Mouse (Mus musculus) embryonic facial prominence, embryonic 10.5 days (tissue): ENCODE data around the gene Hdc. TPM values are rescaled to one million over a fixed set of nuclear protein-coding genes. Genes with fewer than 3 reads are reported as not detected.

ENCODE experiments used
- polyA plus RNA-seq: library from polyadenylated mRNA; unstranded; fragments of >200 nt; fragmentation: Nextera tagmentation; extraction: Ambion mirVana; gene quantifications from 2 replicates; pipeline ENCODE4 v1.2.1, GENCODE M21; 2016

The Hdc gene
- polyA plus RNA-seq, 1 experiment from 2014 or later, result 0.95 TPM

Other genes with a start within 250 kb of the Hdc start
- gene Atp8b4, start 118.6 kb downstream of the Hdc start, polyA plus RNA-seq, result 0.52 and 1.3 TPM in 2 replicates
- gene Slc27a2, start 66.9 kb downstream of the Hdc start, polyA plus RNA-seq, result 1.5 and 3.8 TPM in 2 replicates
- 80.6 and 87.3 TPM in 2 replicates for gene Gabpb1, start 57.0 kb upstream of the Hdc start, polyA plus RNA-seq
- gene Usp8, start 88.0 kb upstream of the Hdc start, polyA plus RNA-seq, result 42.1 and 44.0 TPM in 2 replicates
- 2.8 and 3.2 TPM in 2 replicates for gene Usp50, start 164.2 kb upstream of the Hdc start, polyA plus RNA-seq